Mouse (Mus musculus): Measurements from ENCODE around the gene Pcyt2. TPM values are rescaled to one million over a fixed set of nuclear protein-coding genes. Genes with fewer than 3 reads are reported as not detected.
"Not testable (repeated sequence)": the region's sequence is repeated elsewhere in the genome, so short reads cannot be mapped to it uniquely, and the experiment has no call there.

Gene Pcyt2
- polyA plus RNA-seq, 1 experiment from 2014 or later, result 320 TPM

GRCm38 (mm10) chr11:120597240-120598235, 20.2 kb downstream of the Pcyt2 start:
- Histone ChIP-seq H3K4me3 (ENCODE audit: low read depth, low read length) (peak overlapping the region; percentile 65), H3K4me2 (replicated peaks; ENCODE audit: low read depth) (peak overlapping the region; percentile 77), H3K36me3 (ENCODE audit: control insufficient read depth, insufficient read depth) (peaks cover 44% of the 10 kb centered on the region), H3K9me3 (ENCODE audit: control insufficient read depth) (no peaks in the 10 kb centered on the region), H3K9ac (ENCODE audit: low read depth, low read length) (peak overlapping the region; percentile 97), H3K27ac (ENCODE audit: low read depth, low read length) (peak overlapping the region; percentile 94), H3K4me1 (replicated peaks; ENCODE audit: control insufficient read depth, insufficient read depth, low read length) (0 out of 2 replicates have a peak, but pooled peaks cover 6% of the 10 kb centered on the region), H3K27me3 (replicated peaks; ENCODE audit: control insufficient read depth, insufficient read depth, low read length) (no peaks in the 10 kb centered on the region)
- ATAC-seq, result peak; percentile 39
- 2% methylated on average over 80 of the region's 99 CpGs for WGBS
- no peak for TF ChIP-seq CTCF (IDR thresholded peaks at IDR 0.05; ENCODE audit: low read depth)

- Histone ChIP-seq H3K36me3 (ENCODE audit: control insufficient read depth, insufficient read depth) (peaks cover 58% of the 10 kb centered on the region), H3K27ac (ENCODE audit: low read depth, low read length) (no peak overlapping the region; the same call in 1 of the 2 replicates), H3K9ac (ENCODE audit: low read depth, low read length) (no peak overlapping the region), H3K4me1 (replicated peaks; ENCODE audit: control insufficient read depth, insufficient read depth, low read length) (no peaks in the 10 kb centered on the region), H3K9me3 (ENCODE audit: control insufficient read depth) (no peaks in the 10 kb centered on the region), H3K4me3 (ENCODE audit: low read depth, low read length) (no peak overlapping the region), H3K4me2 (replicated peaks; ENCODE audit: low read depth) (no peak overlapping the region), H3K27me3 (replicated peaks; ENCODE audit: control insufficient read depth, insufficient read depth, low read length) (no peaks in the 10 kb centered on the region)
- ATAC-seq, result no peak
- WGBS, result 87% methylated on average over 6 of the region's 6 CpGs
- TF ChIP-seq CTCF (IDR thresholded peaks at IDR 0.05; ENCODE audit: low read depth), result no peak
Measured at GRCm38 (mm10) chr11:120588531-120588930, 29.2 kb downstream of the Pcyt2 start.

- TF ChIP-seq CTCF (IDR thresholded peaks at IDR 0.05; ENCODE audit: low read depth), result 0 out of 2 replicates have a peak, but pooled peaks have one; percentile 9
- Histone ChIP-seq H3K4me1 (replicated peaks; ENCODE audit: control insufficient read depth, insufficient read depth, low read length) (0 out of 2 replicates have a peak, but pooled peaks cover 14% of the 10 kb centered on the region), H3K27me3 (replicated peaks; ENCODE audit: control insufficient read depth, insufficient read depth, low read length) (no peaks in the 10 kb centered on the region), H3K27ac (ENCODE audit: low read depth, low read length) (no peak overlapping the region), H3K36me3 (ENCODE audit: control insufficient read depth, insufficient read depth) (peaks cover 36% of the 10 kb centered on the region), H3K4me3 (ENCODE audit: low read depth, low read length) (no peak overlapping the region), H3K9ac (ENCODE audit: low read depth, low read length) (no peak overlapping the region), H3K4me2 (replicated peaks; ENCODE audit: low read depth) (no peak overlapping the region), H3K9me3 (ENCODE audit: control insufficient read depth) (no peaks in the 10 kb centered on the region)
- WGBS, result 100% methylated on average over 1 of the region's 1 CpGs
- no peak for ATAC-seq
Measured at GRCm38 (mm10) chr11:120583937-120584336, 33.8 kb downstream of the Pcyt2 start.

- 97% methylated on average over 2 of the region's 2 CpGs for WGBS
- H3K27me3 ChIP-seq (replicated peaks; ENCODE audit: control insufficient read depth, insufficient read depth, low read length); H3K4me2 ChIP-seq (replicated peaks; ENCODE audit: low read depth); H3K27ac ChIP-seq (ENCODE audit: low read depth, low read length); H3K9ac ChIP-seq (ENCODE audit: low read depth, low read length); H3K4me3 ChIP-seq (ENCODE audit: low read depth, low read length); ATAC-seq; H3K9me3 ChIP-seq (ENCODE audit: control insufficient read depth): not testable (repeated sequence)
- Histone ChIP-seq H3K36me3 (ENCODE audit: control insufficient read depth, insufficient read depth) (peaks cover 37% of the 10 kb centered on the region), H3K4me1 (replicated peaks; ENCODE audit: control insufficient read depth, insufficient read depth, low read length) (0 out of 2 replicates have a peak, but pooled peaks cover 14% of the 10 kb centered on the region)
Measured at GRCm38 (mm10) chr11:120582982-120583293, 34.8 kb downstream of the Pcyt2 start.

GRCm38 (mm10) chr11:120582268-120582981, 35.3 kb downstream of the Pcyt2 start:
- no peaks in the 10 kb centered on the region for H3K27me3 ChIP-seq (replicated peaks; ENCODE audit: control insufficient read depth, insufficient read depth, low read length)
- WGBS, result 70% methylated on average over 8 of the region's 8 CpGs
- H3K9ac ChIP-seq (ENCODE audit: low read depth, low read length), result peak overlapping the region; percentile 100; the same call in 1 of the 2 replicates
- peak overlapping the region; percentile 86 for H3K4me2 ChIP-seq (replicated peaks; ENCODE audit: low read depth)
- H3K36me3 ChIP-seq (ENCODE audit: control insufficient read depth, insufficient read depth), result peaks cover 37% of the 10 kb centered on the region
- 0 out of 2 replicates have a peak, but pooled peaks cover 14% of the 10 kb centered on the region for H3K4me1 ChIP-seq (replicated peaks; ENCODE audit: control insufficient read depth, insufficient read depth, low read length)
- peak; percentile 72 for TF ChIP-seq CTCF (IDR thresholded peaks at IDR 0.05; ENCODE audit: low read depth)
- ATAC-seq, result no peak
- H3K9me3 ChIP-seq (ENCODE audit: control insufficient read depth), result no peaks in the 10 kb centered on the region
- peak overlapping the region; percentile 99 for H3K27ac ChIP-seq (ENCODE audit: low read depth, low read length)
- peak overlapping the region; percentile 85 for H3K4me3 ChIP-seq (ENCODE audit: low read depth, low read length)
